Comparison of ENCODE assay signal across 9 mouse cellular contexts in the genomic region with DNA sequence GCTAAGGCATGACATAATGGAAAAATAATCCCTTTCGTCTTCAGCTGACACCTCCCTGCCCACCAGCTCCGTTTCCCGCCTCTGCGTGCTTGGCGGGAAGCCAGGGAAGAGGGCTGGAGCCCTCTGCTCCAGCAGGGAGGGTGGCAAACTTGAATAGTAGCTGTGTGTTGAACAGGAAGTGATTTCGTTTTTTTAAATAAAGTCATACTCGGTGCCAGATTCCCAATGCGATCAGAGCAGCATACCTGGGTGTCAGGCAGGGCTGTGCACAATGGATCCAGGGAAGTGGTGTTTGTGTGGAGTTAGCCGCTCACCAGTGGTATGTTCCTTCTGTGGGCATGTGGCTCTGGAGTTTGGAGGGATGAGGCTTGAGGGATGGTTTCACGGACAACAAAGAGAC.
DNase-seq lines count a peak whose midpoint lies in the region; ATAC-seq and TF ChIP-seq lines count a peak whose summit lies in the region.
"Had no signal": no experiment of that assay in that cellular context is flagged by ENCODE, and none has a peak within 500 bp of the region (broad histone marks: within the 10 kb centered on the region; RNA-seq: fewer than 3 reads in every experiment).

No protein-coding gene starts in this region.

- H3K9me3 ChIP-seq in limb, embryonic 14.5 days (ENCODE audit: control insufficient read depth, low read length) = no peaks in the 10 kb centered on the region
- no peaks in the 10 kb centered on the region for H3K9me3 ChIP-seq in hindbrain, embryonic 12.5 days (replicated peaks)
- H3K9me3 ChIP-seq: neural tube, embryonic 12.5 days had no signal

- H3K9ac ChIP-seq in limb, embryonic 14.5 days (ENCODE audit: low read depth, low read length, severe bottlenecking) = no peak overlapping the region
- no peak overlapping the region for H3K9ac ChIP-seq in hindbrain, embryonic 12.5 days
- H3K9ac ChIP-seq: neural tube, embryonic 12.5 days had no signal

- no peak overlapping the region for H3K27ac ChIP-seq in limb, embryonic 14.5 days (replicated peaks; ENCODE audit: low read depth, low read length)
- H3K27ac ChIP-seq in hindbrain, embryonic 12.5 days = no peak overlapping the region
- H3K27ac ChIP-seq: neural tube, embryonic 12.5 days had no signal

- no peaks in the 10 kb centered on the region for H3K36me3 ChIP-seq in limb, embryonic 14.5 days (ENCODE audit: control insufficient read depth, insufficient read depth, low read length)
- no peaks in the 10 kb centered on the region for H3K36me3 ChIP-seq in hindbrain, embryonic 12.5 days
- H3K36me3 ChIP-seq: neural tube, embryonic 12.5 days had no signal

- no peak overlapping the region for H3K4me3 ChIP-seq in limb, embryonic 14.5 days (replicated peaks; ENCODE audit: low read length)
- no peak overlapping the region for H3K4me3 ChIP-seq in hindbrain, embryonic 12.5 days
- H3K4me3 ChIP-seq: neural tube, embryonic 12.5 days had no signal

- 40% methylated on average over 10 of the region's 10 CpGs for WGBS in limb, embryonic 14.5 days
- WGBS in hindbrain, embryonic 12.5 days = 47% methylated on average over 10 of the region's 10 CpGs

- ATAC-seq in limb, embryonic 14.5 days (ENCODE audit: low FRiP score, low read depth) = peak; percentile 19; the same call in 1 of the 2 replicates
- ATAC-seq in hindbrain, embryonic 12.5 days (ENCODE audit: low FRiP score) = no peak

- H3K27me3 ChIP-seq in limb, embryonic 14.5 days (ENCODE audit: control insufficient read depth, insufficient read depth, low read length) = no peaks in the 10 kb centered on the region
- no peaks in the 10 kb centered on the region for H3K27me3 ChIP-seq in hindbrain, embryonic 12.5 days
- H3K27me3 ChIP-seq: neural tube, embryonic 12.5 days had no signal

- peak; percentile 44 for DNase-seq in adrenal gland, postnatal 25 days
- no peak for DNase-seq in adrenal gland, postnatal 4 days (ENCODE audit: low spot score in 2 of 2)
- DNase-seq in kidney, postnatal 10 days = peak; percentile 62
- DNase-seq in kidney, adult 9 months = no peak
- DNase-seq in 416B (ENCODE audit: low read depth) = peak; percentile 21
- peak; percentile 33 for DNase-seq in limb, embryonic 14.5 days (ENCODE audit: low spot score)
- DNase-seq in gastrocnemius, adult 8-10 months (ENCODE audit: low spot score in 2 of 2) = no peak

- H3K4me2 ChIP-seq in limb, embryonic 14.5 days (replicated peaks; ENCODE audit: low read depth, low read length, severe bottlenecking) = no peak overlapping the region
- H3K4me2 ChIP-seq in hindbrain, embryonic 12.5 days (replicated peaks) = no peak overlapping the region
- H3K4me2 ChIP-seq: neural tube, embryonic 12.5 days had no signal

- H3K4me1 ChIP-seq in limb, embryonic 14.5 days (ENCODE audit: control insufficient read depth, insufficient read depth, low read length) = peaks cover 6% of the 10 kb centered on the region; the same call in 1 of the 2 replicates
- H3K4me1 ChIP-seq in hindbrain, embryonic 12.5 days = peaks cover 15% of the 10 kb centered on the region
- H3K4me1 ChIP-seq: neural tube, embryonic 12.5 days had no signal

- no peak for TF ChIP-seq POLR2A in limb, embryonic 14.5 days (IDR thresholded peaks at IDR 0.05; ENCODE audit: borderline replicate concordance, extremely low read depth, insufficient read depth, insufficient read length)

Comparison
In these comparisons a context has a peak if more than half of its experiments do, and no peak if none do; other contexts are left out.
1. DNase-seq: peak in adrenal gland, postnatal 25 days (single experiment), kidney, postnatal 10 days (single experiment), 416B (single experiment) and limb, embryonic 14.5 days (single experiment); none in adrenal gland, postnatal 4 days (0 of 2), kidney, adult 9 months (single experiment) and gastrocnemius, adult 8-10 months (0 of 2).